Mouse (Mus musculus) hindbrain, embryonic 16.5 days (tissue): ENCODE data around the gene Plpp7. TPM values are rescaled to one million over a fixed set of nuclear protein-coding genes. Genes with fewer than 3 reads are reported as not detected.
A peak's percentile ranks its signal among the peaks of the same experiment; 100 is the strongest.

Experiments used
- ATAC-seq: fragments of 200-750 bp; cut with Nextera tagmentation; 2 replicates; pipeline ENCODE4 v1.8.0; 2017; ENCODE audit warnings: moderate TSS enrichment, moderate library complexity
- H3K27ac ChIP-seq: fragments of 300-500 bp; sonication (generic); 2 replicates; pipeline ENCODE4 v1.5.1; 2014; ENCODE audit warnings: low read depth, mild to moderate bottlenecking, control low read depth, low read length, moderate library complexity
- H3K27me3 ChIP-seq: fragments of 300-500 bp; sonication (generic); replicated peaks from 2 replicates; pipeline ENCODE4 v1.6.1; 2014; ENCODE audit warnings: low read length; ENCODE audit not compliant: control insufficient read depth, insufficient read depth
- H3K36me3 ChIP-seq: fragments of 300-500 bp; sonication (generic); 2 replicates; pipeline ENCODE4 v1.6.1; 2014; ENCODE audit warnings: mild to moderate bottlenecking, low read length, moderate library complexity, mixed read lengths; ENCODE audit not compliant: control insufficient read depth, insufficient read depth
- H3K4me1 ChIP-seq: fragments of 300-500 bp; sonication (generic); 2 replicates; pipeline ENCODE4 v1.6.1; 2014; ENCODE audit warnings: low read depth, low read length; ENCODE audit not compliant: control insufficient read depth, insufficient read depth
- H3K4me2 ChIP-seq: fragments of 300-500 bp; sonication (generic); 2 replicates; pipeline ENCODE4 v1.6.1; 2014; ENCODE audit warnings: mild to moderate bottlenecking, low read length, control low read depth, moderate library complexity
- H3K4me3 ChIP-seq: fragments of 300-500 bp; sonication (generic); 2 replicates; pipeline ENCODE4 v1.5.1; 2014; ENCODE audit warnings: mild to moderate bottlenecking, low read length, control low read depth, moderate library complexity
- H3K9ac ChIP-seq: fragments of 300-500 bp; sonication (generic); 2 replicates; pipeline ENCODE4 v1.6.1; 2014; ENCODE audit warnings: low read depth, mild to moderate bottlenecking, control low read depth, low read length, moderate library complexity
- H3K9me3 ChIP-seq: fragments of 300-500 bp; sonication (generic); 2 replicates; pipeline ENCODE4 v1.6.1; 2014; ENCODE audit warnings: mild to moderate bottlenecking, low read length, moderate library complexity; ENCODE audit not compliant: control insufficient read depth
- WGBS: fragments of 180-500 bp; shearing (Covaris S2); extraction: QIAGEN DNeasy Blood & Tissue Kit; methylation state at CpG from one replicate; pipeline ENCODE4 v1.1.7; 2014; 5-methylcytosine and 5-hydroxymethylcytosine counted together
- polyA plus RNA-seq: library from polyadenylated mRNA; unstranded; fragments of >200 nt; fragmentation: Nextera tagmentation; extraction: Ambion mirVana; gene quantifications from 2 replicates; pipeline ENCODE4 v1.2.1, GENCODE M21; 2015

The Plpp7 gene
- polyA plus RNA-seq, 1 experiment from 2014 or later, result 31.1 TPM

- Histone ChIP-seq H3K36me3 (no peaks in the 10 kb centered on the region), H3K4me1 (peaks cover 18% of the 10 kb centered on the region), H3K4me3 (no peak overlapping the region), H3K9ac (no peak overlapping the region), H3K27me3 (peaks cover 22% of the 10 kb centered on the region), H3K27ac (no peak overlapping the region), H3K9me3 (no peaks in the 10 kb centered on the region), H3K4me2 (no peak overlapping the region)
- WGBS, result 90% methylated on average over 13 of the region's 14 CpGs
- no peak for ATAC-seq
Measured at GRCm38 (mm10) chr2:32079191-32079725, 16.1 kb upstream of the Plpp7 start.

GRCm38 (mm10) chr2:32080681-32081080 lies 14.6 kb upstream of the Plpp7 start:
- H3K36me3 ChIP-seq, result no peaks in the 10 kb centered on the region
- H3K9ac ChIP-seq, result no peak overlapping the region
- 92% methylated on average over 3 of the region's 3 CpGs for WGBS
- H3K27ac ChIP-seq, result no peak overlapping the region
- no peaks in the 10 kb centered on the region for H3K9me3 ChIP-seq
- H3K4me2 ChIP-seq, result no peak overlapping the region
- ATAC-seq, result no peak
- H3K4me1 ChIP-seq, result peaks cover 18% of the 10 kb centered on the region
- H3K27me3 ChIP-seq, result peaks cover 28% of the 10 kb centered on the region
- no peak overlapping the region for H3K4me3 ChIP-seq

GRCm38 (mm10) chr2:32081296-32081929 lies 13.9 kb upstream of the Plpp7 start:
- WGBS, result 84% methylated on average over 14 of the region's 14 CpGs
- Histone ChIP-seq H3K9me3 (no peaks in the 10 kb centered on the region), H3K4me1 (peaks cover 18% of the 10 kb centered on the region), H3K9ac (no peak overlapping the region), H3K36me3 (no peaks in the 10 kb centered on the region), H3K27ac (no peak overlapping the region), H3K27me3 (peaks cover 29% of the 10 kb centered on the region), H3K4me2 (peak overlapping the region; percentile 100; the same call in 1 of the 2 replicates), H3K4me3 (no peak overlapping the region)
- no peak for ATAC-seq

GRCm38 (mm10) chr2:32082229-32082628 lies 13.1 kb upstream of the Plpp7 start:
- H3K27me3 ChIP-seq, result peaks cover 29% of the 10 kb centered on the region
- peak overlapping the region; percentile 74 for H3K4me3 ChIP-seq
- H3K4me1 ChIP-seq, result peaks cover 18% of the 10 kb centered on the region
- H3K36me3 ChIP-seq, result no peaks in the 10 kb centered on the region
- no peak for ATAC-seq
- 29% methylated on average over 2 of the region's 2 CpGs for WGBS
- no peak overlapping the region for H3K9ac ChIP-seq
- H3K27ac ChIP-seq, result no peak overlapping the region
- H3K4me2 ChIP-seq, result peak overlapping the region; percentile 100
- no peaks in the 10 kb centered on the region for H3K9me3 ChIP-seq

DNA sequence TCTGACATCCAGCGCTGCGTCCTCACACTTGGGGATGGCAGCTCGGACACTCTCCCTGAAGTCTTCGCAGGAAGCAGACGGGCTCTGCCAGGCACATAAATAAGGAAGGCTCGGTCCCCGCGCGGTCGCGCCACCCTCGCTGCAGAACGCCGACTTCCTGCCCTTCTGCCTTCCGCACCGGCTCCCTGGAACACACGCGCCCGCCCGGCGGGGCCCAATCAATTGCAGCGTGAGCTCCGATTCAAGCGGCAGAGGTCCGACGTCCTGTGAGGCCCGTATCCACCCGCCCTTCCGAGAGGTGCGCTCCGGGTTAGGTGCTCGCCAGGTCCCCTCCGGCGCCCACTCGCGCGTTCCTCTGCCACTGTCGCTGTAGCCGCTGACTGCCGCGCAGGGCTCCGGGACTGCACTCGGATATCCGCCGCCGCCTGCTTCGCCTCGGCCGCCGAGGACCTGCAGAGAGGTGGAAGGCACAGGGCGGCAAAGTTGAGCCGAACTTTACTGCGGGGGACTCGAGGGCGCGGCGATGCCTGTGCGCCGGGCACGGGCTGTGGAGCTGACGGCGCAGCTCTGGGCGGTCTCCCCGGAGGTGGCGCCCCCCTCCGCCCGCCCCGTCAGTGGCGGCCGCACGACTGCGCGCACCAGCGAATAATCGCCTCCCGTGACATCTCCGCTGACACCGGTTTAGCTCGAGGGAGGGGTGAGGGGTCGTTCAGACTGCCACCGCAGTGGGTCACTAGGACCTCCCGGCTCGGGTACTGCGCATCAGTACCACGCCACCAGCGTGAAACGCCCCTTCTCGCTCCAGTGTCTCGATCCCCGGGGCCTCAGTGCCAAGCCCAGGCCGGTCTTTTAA lies 11.9 kb upstream of the Plpp7 start:
- peaks cover 22% of the 10 kb centered on the region for H3K4me1 ChIP-seq
- ATAC-seq, result no peak
- no peaks in the 10 kb centered on the region for H3K9me3 ChIP-seq
- WGBS, result under 1% methylated on average over 87 of the region's 91 CpGs
- H3K27ac ChIP-seq, result no peak overlapping the region
- H3K4me3 ChIP-seq, result peak overlapping the region; percentile 74
- H3K36me3 ChIP-seq, result no peaks in the 10 kb centered on the region
- H3K27me3 ChIP-seq, result peaks cover 29% of the 10 kb centered on the region
- peak overlapping the region; percentile 100 for H3K4me2 ChIP-seq
- H3K9ac ChIP-seq, result peak overlapping the region; percentile 66

DNA sequence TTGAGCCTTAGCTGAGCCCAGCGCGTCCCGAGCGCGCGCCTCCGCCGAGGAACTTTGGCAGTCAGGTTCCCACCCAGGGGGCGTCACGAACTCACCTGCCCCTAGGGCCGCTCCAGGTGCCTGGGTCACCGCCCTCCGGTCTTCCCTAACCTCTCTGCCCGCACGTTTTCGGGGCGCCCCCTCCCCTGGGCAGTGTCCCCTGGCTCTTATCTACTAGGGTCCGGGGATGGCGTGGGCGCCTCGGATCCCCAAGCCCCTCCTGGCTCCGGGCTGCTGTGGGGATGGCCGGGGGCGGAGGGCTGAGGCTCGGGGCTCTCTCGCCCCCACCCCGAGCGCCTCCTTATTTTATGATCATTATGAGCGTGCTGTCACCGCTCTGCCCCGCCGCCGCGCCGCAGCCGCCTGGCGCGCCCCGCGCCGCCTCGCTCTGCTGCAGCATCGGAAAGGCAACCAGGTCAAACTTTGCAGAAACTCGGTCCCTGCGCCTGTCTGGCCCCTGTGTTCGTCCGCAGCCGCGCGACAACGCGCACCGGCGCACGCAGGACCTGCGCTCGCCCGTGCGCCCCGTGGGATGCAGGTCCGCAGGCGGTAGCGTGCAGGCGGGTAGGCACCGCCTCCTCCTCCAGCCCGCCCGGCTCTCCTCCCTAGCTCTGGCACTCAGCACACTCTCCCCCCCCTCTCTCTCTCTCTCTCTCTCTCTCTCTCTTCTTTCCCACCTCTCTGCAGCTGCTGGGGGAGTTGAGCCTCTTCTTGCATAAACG lies 11.0 kb upstream of the Plpp7 start, which contains the start of gene Fam78a:
Gene Fam78a (minus strand): TSS at position 747 of the 761 bp plus-strand sequence.
- Histone ChIP-seq H3K36me3 (no peaks in the 10 kb centered on the region), H3K9ac (peak within 1 kb of the TSS; percentile 66), H3K4me2 (peak within 1 kb of the TSS; percentile 100), H3K27ac (no peak within 1 kb of the TSS), H3K9me3 (no peaks in the 10 kb centered on the region), H3K4me1 (peaks cover 27% of the 10 kb centered on the region), H3K4me3 (peak within 1 kb of the TSS; percentile 74), H3K27me3 (peaks cover 31% of the 10 kb centered on the region)
- ATAC-seq, result peak; percentile 76
- under 1% methylated on average over 59 of the region's 68 CpGs for WGBS

- Histone ChIP-seq H3K36me3 (no peaks in the 10 kb centered on the region), H3K27me3 (peaks cover 31% of the 10 kb centered on the region), H3K9ac (peak overlapping the region; percentile 66; the same call in 1 of the 2 replicates), H3K4me2 (peak overlapping the region; percentile 100), H3K27ac (no peak overlapping the region), H3K4me1 (peaks cover 27% of the 10 kb centered on the region), H3K9me3 (no peaks in the 10 kb centered on the region), H3K4me3 (peak overlapping the region; percentile 74)
- WGBS, result 26% methylated on average over 2 of the region's 2 CpGs
- ATAC-seq, result no peak
Measured at GRCm38 (mm10) chr2:32084872-32085199, 10.5 kb upstream of the Plpp7 start.

DNA sequence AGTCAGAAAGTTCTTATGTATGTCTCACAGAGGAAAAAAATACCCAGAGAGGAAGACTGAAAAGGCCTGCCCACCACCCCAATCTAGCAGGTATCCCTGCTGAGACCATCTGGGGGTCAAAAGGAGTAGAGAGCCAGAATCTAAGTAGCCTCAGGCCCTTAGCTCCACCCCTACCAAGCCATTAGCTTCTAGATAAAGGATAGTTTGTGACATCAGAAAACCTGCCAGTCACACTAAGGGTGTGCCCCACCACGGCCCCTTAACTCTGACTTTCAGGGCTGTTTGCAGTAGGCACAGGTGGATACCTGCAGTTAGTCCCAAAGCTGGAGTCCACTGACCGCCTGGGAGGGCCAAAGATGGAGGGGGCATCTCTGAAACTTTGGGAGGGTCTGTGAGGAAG lies 10.1 kb upstream of the Plpp7 start:
- H3K4me3 ChIP-seq, result no peak overlapping the region
- H3K4me1 ChIP-seq, result peaks cover 27% of the 10 kb centered on the region
- H3K4me2 ChIP-seq, result no peak overlapping the region
- 85% methylated on average over 2 of the region's 2 CpGs for WGBS
- no peaks in the 10 kb centered on the region for H3K9me3 ChIP-seq
- ATAC-seq, result no peak
- H3K27me3 ChIP-seq, result peaks cover 31% of the 10 kb centered on the region
- no peaks in the 10 kb centered on the region for H3K36me3 ChIP-seq
- no peak overlapping the region for H3K9ac ChIP-seq
- H3K27ac ChIP-seq, result no peak overlapping the region
